Mouse (Mus musculus) left cerebral cortex, adult 2 months (tissue): ENCODE measurements at regions not wholly inside any gene's neighbourhood (a gene's known extent, or its start where the extent isn't known, plus 50 kb on each side); places are given as distances from the start of the nearest gene placed in this dataset.
"Not testable (repeated sequence)": the region's sequence is repeated elsewhere in the genome, so short reads cannot be mapped to it uniquely, and the experiment has no call there.

Source experiments
- DNase-seq, 2 experiments: peaks; one replicate each; pipeline ENCODE4 v3.0.0; 2021 to 2022; ENCODE audit warnings: low spot score in 2 of 2, mixed read lengths in 1 of 2; ENCODE audit errors: extremely low spot score in 1 of 2
- H3K27ac ChIP-seq: fragments of 200-600 bp; 2 replicates; pipeline ENCODE4 v1.8.1; 2022
- H3K4me3 ChIP-seq: fragments of 200-600 bp; 2 replicates; pipeline ENCODE4 v1.8.1; 2022
- CTCF ChIP-seq: fragments of 200-600 bp; IDR thresholded peaks from 2 replicates; pipeline ENCODE4 v1.8.1; 2022; ENCODE audit warnings: antibody characterized with exemption, mild to moderate bottlenecking, moderate library complexity
- intact Hi-C: fragments of 180-260 bp; cut with DNase I; formaldehyde crosslinking; loops from one replicate; pipeline ENCODE4 v1.15.1; 2025

DNA sequence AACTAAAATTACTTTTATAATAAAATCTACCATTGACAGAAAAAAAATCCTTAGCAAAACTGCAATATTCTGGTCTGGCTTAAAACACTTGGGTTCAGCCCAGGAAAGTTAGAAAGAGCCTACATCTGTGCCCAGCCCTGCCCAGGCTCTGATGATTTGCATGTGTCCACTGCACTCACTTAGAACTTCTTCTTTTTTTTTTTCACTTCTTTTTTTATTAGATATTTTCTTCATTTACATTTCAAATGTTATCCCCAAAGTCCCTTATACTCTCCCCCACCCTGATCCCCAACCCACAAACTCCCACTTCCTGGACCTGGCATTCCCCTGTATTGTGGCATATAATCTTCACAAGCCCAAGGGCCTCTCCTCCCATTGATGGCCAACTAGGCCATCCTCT is 1601.0 kb upstream of the Tacstd2 start:
- Histone ChIP-seq H3K27ac (no peak overlapping the region), H3K4me3 (no peak overlapping the region)
- no peak for TF ChIP-seq CTCF
- DNase-seq: no peak
- intact Hi-C loops: no loop called here

DNA sequence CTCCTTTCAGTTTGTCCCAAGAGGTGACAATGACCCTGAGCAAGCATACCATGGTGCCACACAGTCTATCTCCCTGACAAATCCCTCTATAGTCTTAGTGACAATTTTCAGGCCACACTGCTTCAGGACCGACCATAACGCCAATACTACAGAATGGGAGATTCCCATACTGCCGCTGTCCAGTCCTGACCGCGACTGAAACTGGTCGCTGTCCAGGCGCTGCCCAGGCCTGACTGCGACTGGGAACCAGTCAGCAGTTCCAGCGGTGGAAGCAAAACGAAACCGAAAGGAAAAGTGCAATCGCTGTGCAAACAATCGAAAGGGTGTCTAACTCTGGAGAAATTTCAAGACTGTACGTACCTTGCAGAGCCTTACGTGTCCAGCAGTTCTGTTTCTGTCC is 1590.1 kb upstream of the Tacstd2 start:
- DNase-seq, intact Hi-C loops, H3K27ac ChIP-seq, H3K4me3 ChIP-seq: not testable (repeated sequence)

DNA sequence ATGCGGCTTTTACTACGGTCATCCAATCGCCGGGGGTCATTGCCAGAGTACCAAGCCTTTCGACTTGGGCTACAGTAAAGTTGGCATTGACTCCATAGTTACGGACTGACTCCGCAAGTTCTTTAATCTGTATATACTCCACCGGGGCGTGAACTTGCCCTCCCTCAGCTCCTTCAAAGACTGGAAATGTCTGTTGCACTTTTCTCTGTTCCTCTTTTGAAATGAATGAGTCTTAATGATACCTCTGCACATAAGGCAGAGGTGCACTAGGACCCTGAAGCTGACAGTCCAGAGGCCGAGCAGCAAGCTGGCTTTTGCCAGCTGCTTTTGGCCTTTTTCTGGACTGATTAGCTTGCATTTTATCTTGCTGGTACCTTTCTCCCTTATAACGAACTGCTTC is 1589.2 kb upstream of the Tacstd2 start:
- H3K27ac ChIP-seq, H3K4me3 ChIP-seq, intact Hi-C loops, DNase-seq: not testable (repeated sequence)

DNA sequence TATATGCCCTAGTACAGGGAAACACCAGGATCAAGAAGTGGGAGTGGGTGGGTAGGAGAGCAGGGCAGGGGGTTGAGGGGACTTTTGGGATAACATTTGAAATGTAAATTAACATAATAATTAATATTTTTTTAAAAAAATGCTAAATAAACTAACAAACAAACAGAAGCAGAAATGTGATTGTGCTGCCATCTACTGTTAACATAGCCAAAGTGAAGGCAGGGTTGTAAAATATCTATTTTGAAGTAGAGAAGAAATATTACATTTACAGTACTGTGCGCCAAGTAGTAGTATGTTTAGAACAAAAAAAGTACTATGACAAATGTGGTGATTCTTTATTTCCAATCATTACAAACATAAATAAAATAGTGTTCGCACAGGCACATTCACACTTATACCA is 1577.7 kb upstream of the Tacstd2 start:
- DNase-seq, H3K4me3 ChIP-seq, H3K27ac ChIP-seq, intact Hi-C loops: not testable (repeated sequence)
- peak; percentile 22 for TF ChIP-seq CTCF

DNA sequence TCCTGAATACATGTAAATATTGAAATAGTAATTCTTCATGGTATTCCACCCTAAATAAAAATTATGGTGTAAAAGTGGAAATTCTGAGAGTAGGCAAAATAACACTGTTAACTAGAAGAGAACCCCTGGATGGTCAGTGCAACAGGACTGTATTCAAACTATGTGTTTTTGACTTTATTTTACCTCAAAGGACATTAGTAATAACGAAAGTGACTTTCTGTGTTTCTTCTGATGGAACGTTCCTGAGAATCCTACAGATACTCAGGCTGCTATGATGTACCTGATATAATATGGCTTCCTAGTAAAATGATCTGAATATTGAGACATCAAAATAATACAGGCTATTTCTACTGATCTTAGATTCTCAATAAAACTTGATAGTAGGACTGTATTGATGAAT is 1528.3 kb upstream of the Tacstd2 start:
- intact Hi-C loops: no loop called here
- TF ChIP-seq CTCF: no peak
- H3K27ac ChIP-seq: no peak overlapping the region
- DNase-seq: no peak
- no peak overlapping the region for H3K4me3 ChIP-seq

DNA sequence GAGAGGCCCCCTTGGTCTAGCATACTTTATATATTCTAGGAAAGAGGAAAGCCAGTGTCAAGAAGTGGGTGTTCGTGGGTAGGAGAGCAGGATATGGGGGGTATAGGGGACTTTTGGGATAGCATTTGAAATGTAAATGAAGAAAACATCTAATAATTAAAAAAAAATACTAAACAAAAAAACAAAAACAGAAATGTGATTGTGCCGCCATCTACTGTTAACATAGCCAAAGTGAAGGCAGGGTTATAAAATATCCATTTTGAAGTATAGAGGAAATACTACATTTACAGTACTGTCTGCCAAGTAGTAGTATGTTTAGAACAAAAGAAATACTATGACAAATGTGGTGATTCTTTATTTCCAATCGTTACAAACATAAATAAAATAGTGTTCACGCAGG is 1509.8 kb upstream of the Tacstd2 start:
- TF ChIP-seq CTCF: no peak; the same call in 1 of the 2 replicates
- Histone ChIP-seq H3K4me3 (no peak overlapping the region), H3K27ac (no peak overlapping the region)
- no peak for DNase-seq
- intact Hi-C loops: no loop called here
